Comparison of ENCODE assay signal across 8 mouse cellular contexts in the genomic region with DNA sequence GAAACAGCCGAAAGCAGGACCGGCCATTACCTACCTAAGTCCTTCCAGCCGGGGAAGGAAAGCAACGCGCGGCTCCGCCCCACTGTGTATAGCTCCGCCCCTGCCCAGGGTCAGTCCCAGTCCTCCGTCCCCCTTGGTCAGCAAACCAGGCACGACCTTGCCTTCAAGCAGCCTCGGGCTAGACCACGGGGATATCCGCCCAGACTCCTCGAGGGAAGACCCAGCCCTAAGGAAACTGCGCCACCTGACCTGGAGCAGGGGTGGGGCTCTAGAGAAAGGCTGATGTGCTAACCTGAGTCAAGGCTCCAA. TPM values are rescaled to one million over a fixed set of nuclear protein-coding genes. Genes with fewer than 3 reads are reported as not detected.
DNase-seq lines count a peak whose midpoint lies in the region; ATAC-seq and TF ChIP-seq lines count a peak whose summit lies in the region.

No protein-coding gene starts in this region.

- H3K9me3 ChIP-seq in heart, embryonic 12.5 days (replicated peaks), result no peaks in the 10 kb centered on the region
- H3K9me3 ChIP-seq in kidney, embryonic 14.5 days (ENCODE audit: control insufficient read depth, low read length), result no peaks in the 10 kb centered on the region
- H3K9me3 ChIP-seq in lung, postnatal 0 days (ENCODE audit: low read length), result no peaks in the 10 kb centered on the region

- peak overlapping the region; percentile 33; the same call in 1 of the 2 replicates for H3K27ac ChIP-seq in heart, embryonic 12.5 days (ENCODE audit: poor library complexity, severe bottlenecking)
- H3K27ac ChIP-seq in kidney, embryonic 14.5 days (ENCODE audit: low read depth, low read length), result 0 out of 2 replicates have a peak overlapping the region, but pooled peaks have one; percentile 20
- peak overlapping the region; percentile 77 for H3K27ac ChIP-seq in lung, postnatal 0 days (ENCODE audit: low read length)
- peak overlapping the region; percentile 83 for H3K27ac ChIP-seq in small intestine, adult 2 months (ENCODE audit: insufficient read depth, low read depth, low read length)

- TF ChIP-seq EP300 in lung, postnatal 0 days (IDR thresholded peaks at IDR 0.05), result no peak

- H3K27me3 ChIP-seq in heart, embryonic 12.5 days (replicated peaks), result no peaks in the 10 kb centered on the region
- H3K27me3 ChIP-seq in kidney, embryonic 14.5 days (ENCODE audit: control insufficient read depth, insufficient read depth, low read length), result no peaks in the 10 kb centered on the region
- no peaks in the 10 kb centered on the region for H3K27me3 ChIP-seq in lung, postnatal 0 days (replicated peaks; ENCODE audit: insufficient read depth, low read length)
- no peaks in the 10 kb centered on the region for H3K27me3 ChIP-seq in small intestine, adult 2 months (ENCODE audit: control insufficient read depth, insufficient read depth, low read length)

- H3K4me2 ChIP-seq in heart, embryonic 12.5 days, result peak overlapping the region; percentile 97
- peak overlapping the region; percentile 100 for H3K4me2 ChIP-seq in kidney, embryonic 14.5 days (replicated peaks; ENCODE audit: low read depth, low read length)
- peak overlapping the region; percentile 99 for H3K4me2 ChIP-seq in lung, postnatal 0 days (replicated peaks; ENCODE audit: low read depth, low read length)

- ATAC-seq in heart, embryonic 12.5 days (ENCODE audit: insufficient number of reproducible peaks, low FRiP score), result peak; percentile 44
- peak; percentile 61 for ATAC-seq in kidney, embryonic 14.5 days (ENCODE audit: low FRiP score, low TSS enrichment)
- ATAC-seq in lung, postnatal 0 days, result peak; percentile 75

- H3K9ac ChIP-seq in heart, embryonic 12.5 days, result peak overlapping the region; percentile 81
- peak overlapping the region; percentile 69; the same call in 1 of the 2 replicates for H3K9ac ChIP-seq in kidney, embryonic 14.5 days (ENCODE audit: low read depth, low read length)
- peak overlapping the region; percentile 58; the same call in 1 of the 2 replicates for H3K9ac ChIP-seq in lung, postnatal 0 days (replicated peaks; ENCODE audit: low read depth)

- DNase-seq in spleen, postnatal 36 days (ENCODE audit: low spot score in 2 of 2), result peak; percentile 24 to 38
- DNase-seq in spleen, postnatal 14 days (ENCODE audit: low spot score in 2 of 2), result no peak
- peak; percentile 83 for DNase-seq in embryo, embryonic 11 days
- peak; percentile 87 for DNase-seq in lung, postnatal 0 days (ENCODE audit: low spot score)
- DNase-seq in layer of hippocampus, adult 8-10 months (ENCODE audit: low spot score in 2 of 2), result no peak

- H3K36me3 ChIP-seq in heart, embryonic 12.5 days, result no peaks in the 10 kb centered on the region
- H3K36me3 ChIP-seq in kidney, embryonic 14.5 days (ENCODE audit: control insufficient read depth, insufficient read depth, low read length), result peaks cover 14% of the 10 kb centered on the region
- H3K36me3 ChIP-seq in lung, postnatal 0 days (ENCODE audit: insufficient read depth, low read length), result no peaks in the 10 kb centered on the region
- H3K36me3 ChIP-seq in small intestine, adult 2 months (ENCODE audit: control insufficient read depth, insufficient read depth, low read length), result peaks cover 5% of the 10 kb centered on the region; the same call in 1 of the 2 replicates

- TF ChIP-seq CTCF in lung, postnatal 0 days (IDR thresholded peaks at IDR 0.05), result no peak
- TF ChIP-seq CTCF in small intestine, adult 2 months (IDR thresholded peaks at IDR 0.05; ENCODE audit: extremely low read depth, insufficient read length, insufficient replicate concordance, low read depth, low read length), result no peak

- peaks cover 97% of the 10 kb centered on the region for H3K4me1 ChIP-seq in heart, embryonic 12.5 days (replicated peaks)
- H3K4me1 ChIP-seq in kidney, embryonic 14.5 days (ENCODE audit: control insufficient read depth, insufficient read depth, low read length), result peaks cover 83% of the 10 kb centered on the region
- peaks cover 70% of the 10 kb centered on the region for H3K4me1 ChIP-seq in lung, postnatal 0 days (ENCODE audit: insufficient read depth, low read depth, low read length)
- peaks cover 64% of the 10 kb centered on the region for H3K4me1 ChIP-seq in small intestine, adult 2 months (ENCODE audit: control insufficient read depth, insufficient read depth, insufficient read length, low read length)

- 1% methylated on average over 15 of the region's 15 CpGs for WGBS in heart, embryonic 12.5 days
- under 1% methylated on average over 15 of the region's 15 CpGs for WGBS in kidney, embryonic 14.5 days
- 3% methylated on average over 15 of the region's 15 CpGs for WGBS in lung, postnatal 0 days
- WGBS in small intestine, adult 2 months, result 5% methylated on average over 15 of the region's 15 CpGs

- peak overlapping the region; percentile 64 for H3K4me3 ChIP-seq in heart, embryonic 12.5 days
- peak overlapping the region; percentile 53 for H3K4me3 ChIP-seq in kidney, embryonic 14.5 days (ENCODE audit: low read length)
- H3K4me3 ChIP-seq in lung, postnatal 0 days (ENCODE audit: low read depth, low read length), result peak overlapping the region; percentile 60
- peak overlapping the region; percentile 86 for H3K4me3 ChIP-seq in small intestine, adult 2 months (ENCODE audit: low read depth, low read length)

- peak; percentile 20; the same call in 1 of the 2 replicates for TF ChIP-seq POLR2A in small intestine, adult 2 months (IDR thresholded peaks at IDR 0.05; ENCODE audit: low read depth, low read length)

RNA-seq across cellular contexts. Expression of gene Plxnb2, which starts 6.7 kb away (rescaled TPM):
- polyA plus RNA-seq in heart, embryonic 12.5 days (2016; fragmentation: Nextera tagmentation; extraction: Ambion mirVana), result 124 and 130 TPM in 2 replicates
- 124 and 165 TPM in 2 replicates for polyA plus RNA-seq in kidney, embryonic 14.5 days (2014; fragmentation: Nextera tagmentation; extraction: Ambion mirVana)
- polyA plus RNA-seq in lung, postnatal 0 days (2015; fragmentation: Nextera tagmentation; extraction: Ambion mirVana), result 73.1 and 104 TPM in 2 replicates
- polyA plus RNA-seq in small intestine, adult 2 months (2012; rRNA removed), result 213 and 376 TPM in 2 replicates
- total RNA-seq in layer of hippocampus, adult 8-10 months (2022), result 10 to 100 TPM; 54.0 to 78.5 (median 67.5) TPM

RNA-seq across cellular contexts. Expression of gene Dennd6b, which starts 22.4 kb away (rescaled TPM):
- 19.9 and 20.2 TPM in 2 replicates for polyA plus RNA-seq in heart, embryonic 12.5 days (2016; fragmentation: Nextera tagmentation; extraction: Ambion mirVana)
- 15.8 and 16.6 TPM in 2 replicates for polyA plus RNA-seq in kidney, embryonic 14.5 days (2014; fragmentation: Nextera tagmentation; extraction: Ambion mirVana)
- polyA plus RNA-seq in lung, postnatal 0 days (2015; fragmentation: Nextera tagmentation; extraction: Ambion mirVana), result 4.4 and 5.0 TPM in 2 replicates
- 7.1 and 10.6 TPM in 2 replicates for polyA plus RNA-seq in small intestine, adult 2 months (2012; rRNA removed)
- 10 to 100 TPM; 38.9 to 52.1 (median 45.1) TPM for total RNA-seq in layer of hippocampus, adult 8-10 months (2022)

RNA-seq across cellular contexts. Expression of gene Mapk11, which starts 24.4 kb away (rescaled TPM):
- polyA plus RNA-seq in heart, embryonic 12.5 days (2016; fragmentation: Nextera tagmentation; extraction: Ambion mirVana), result 3.7 and 4.6 TPM in 2 replicates
- polyA plus RNA-seq in kidney, embryonic 14.5 days (2014; fragmentation: Nextera tagmentation; extraction: Ambion mirVana), result 8.4 and 14.8 TPM in 2 replicates
- 7.4 and 8.5 TPM in 2 replicates for polyA plus RNA-seq in lung, postnatal 0 days (2015; fragmentation: Nextera tagmentation; extraction: Ambion mirVana)
- polyA plus RNA-seq in small intestine, adult 2 months (2012; rRNA removed), result 2.3 and 3.2 TPM in 2 replicates
- 10 to 100 TPM; 21.4 to 27.4 (median 24.8) TPM for total RNA-seq in layer of hippocampus, adult 8-10 months (2022)

RNA-seq across cellular contexts. Expression of gene Mapk12, which starts 33.4 kb away (rescaled TPM):
- 19.9 and 20.1 TPM in 2 replicates for polyA plus RNA-seq in heart, embryonic 12.5 days (2016; fragmentation: Nextera tagmentation; extraction: Ambion mirVana)
- polyA plus RNA-seq in kidney, embryonic 14.5 days (2014; fragmentation: Nextera tagmentation; extraction: Ambion mirVana), result 20.8 and 23.4 TPM in 2 replicates
- 13.0 and 14.4 TPM in 2 replicates for polyA plus RNA-seq in lung, postnatal 0 days (2015; fragmentation: Nextera tagmentation; extraction: Ambion mirVana)
- polyA plus RNA-seq in small intestine, adult 2 months (2012; rRNA removed), result 2.0 and 2.4 TPM in 2 replicates
- 1 to 10 TPM; 4.9 to 9.7 (median 7.0) TPM for total RNA-seq in layer of hippocampus, adult 8-10 months (2022)

RNA-seq across cellular contexts. Expression of gene Ppp6r2, which starts 37.5 kb away (rescaled TPM):
- polyA plus RNA-seq in heart, embryonic 12.5 days (2016; fragmentation: Nextera tagmentation; extraction: Ambion mirVana), result 21.0 and 25.9 TPM in 2 replicates
- polyA plus RNA-seq in kidney, embryonic 14.5 days (2014; fragmentation: Nextera tagmentation; extraction: Ambion mirVana), result 23.6 and 29.8 TPM in 2 replicates
- polyA plus RNA-seq in lung, postnatal 0 days (2015; fragmentation: Nextera tagmentation; extraction: Ambion mirVana), result 22.7 and 24.1 TPM in 2 replicates
- polyA plus RNA-seq in small intestine, adult 2 months (2012; rRNA removed), result 73.9 and 252 TPM in 2 replicates
- total RNA-seq in layer of hippocampus, adult 8-10 months (2022), result 100 to 1,000 TPM; 147 to 171 (median 157) TPM

Comparison
In these comparisons a context has a peak if more than half of its experiments do, and no peak if none do; other contexts are left out.
1. DNase-seq: peak in spleen, postnatal 36 days (2 of 2), embryo, embryonic 11 days (single experiment) and lung, postnatal 0 days (single experiment); none in spleen, postnatal 14 days (0 of 2) and layer of hippocampus, adult 8-10 months (0 of 2).
2. H3K27ac ChIP-seq: peak in every context shown above with its lines; median percentile 83 in small intestine, adult 2 months; 77 in lung, postnatal 0 days; 33 in heart, embryonic 12.5 days; 20 in kidney, embryonic 14.5 days.
3. Peak in every context shown above with its lines, with median percentiles within 50 percentile points of each other: ATAC-seq, H3K4me2 ChIP-seq, H3K4me3 ChIP-seq and H3K9ac ChIP-seq.